Mouse (Mus musculus) brain, embryonic 14.5 days (tissue): ENCODE results near the gene Olfr1510.

Source experiments
- CTCF ChIP-seq: fragments of 200-500 bp; IDR thresholded peaks from 2 replicates; pipeline ENCODE4 v1.5.1; 2012; ENCODE audit warnings: inconsistent platforms, mild to moderate bottlenecking, moderate library complexity, borderline replicate concordance; ENCODE audit not compliant: insufficient read depth, insufficient read length; ENCODE audit errors: extremely low read depth
- POLR2A ChIP-seq: fragments of 200-500 bp; IDR thresholded peaks from 2 replicates; pipeline ENCODE4 v1.6.1; 2012; ENCODE audit warnings: mild to moderate bottlenecking, inconsistent platforms, borderline replicate concordance; ENCODE audit not compliant: poor library complexity, insufficient read depth, insufficient read length, severe bottlenecking; ENCODE audit errors: extremely low read depth

DNA sequence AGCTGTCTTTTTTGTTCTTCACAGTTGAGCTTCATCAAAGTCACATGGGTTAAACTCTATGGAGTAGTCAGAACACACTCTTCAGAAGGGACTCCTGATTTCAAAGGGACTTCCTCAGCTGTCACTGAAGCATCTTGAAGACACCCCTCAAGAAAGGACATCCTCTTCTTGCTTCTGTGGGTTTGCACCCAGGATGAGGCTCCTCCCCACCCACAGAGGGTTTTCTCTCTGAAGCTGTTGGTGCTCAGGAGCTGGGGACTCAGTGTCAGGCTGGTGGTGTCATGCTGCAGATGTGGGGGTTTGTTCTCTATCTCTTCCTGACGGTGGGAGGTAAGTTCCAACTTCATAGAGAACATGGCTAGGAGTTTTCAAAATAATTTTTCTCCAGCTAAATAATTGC is 13.5 kb upstream of the Olfr1510 start:
- TF ChIP-seq CTCF (no peak), POLR2A (no peak)
